Mouse (Mus musculus) v-Abl transformed pro-B cells (cell line): Measurements from ENCODE around the gene Cgref1.

Source experiments
- in situ Hi-C, 2 experiments: fragments of 400-800 bp; cut with MboI; formaldehyde crosslinking; loops; one replicate each; pipeline ENCODE4 v1.15.1; 2025; ENCODE audit not compliant: unreplicated experiment in 2 of 2

Cgref1 gene

DNA sequence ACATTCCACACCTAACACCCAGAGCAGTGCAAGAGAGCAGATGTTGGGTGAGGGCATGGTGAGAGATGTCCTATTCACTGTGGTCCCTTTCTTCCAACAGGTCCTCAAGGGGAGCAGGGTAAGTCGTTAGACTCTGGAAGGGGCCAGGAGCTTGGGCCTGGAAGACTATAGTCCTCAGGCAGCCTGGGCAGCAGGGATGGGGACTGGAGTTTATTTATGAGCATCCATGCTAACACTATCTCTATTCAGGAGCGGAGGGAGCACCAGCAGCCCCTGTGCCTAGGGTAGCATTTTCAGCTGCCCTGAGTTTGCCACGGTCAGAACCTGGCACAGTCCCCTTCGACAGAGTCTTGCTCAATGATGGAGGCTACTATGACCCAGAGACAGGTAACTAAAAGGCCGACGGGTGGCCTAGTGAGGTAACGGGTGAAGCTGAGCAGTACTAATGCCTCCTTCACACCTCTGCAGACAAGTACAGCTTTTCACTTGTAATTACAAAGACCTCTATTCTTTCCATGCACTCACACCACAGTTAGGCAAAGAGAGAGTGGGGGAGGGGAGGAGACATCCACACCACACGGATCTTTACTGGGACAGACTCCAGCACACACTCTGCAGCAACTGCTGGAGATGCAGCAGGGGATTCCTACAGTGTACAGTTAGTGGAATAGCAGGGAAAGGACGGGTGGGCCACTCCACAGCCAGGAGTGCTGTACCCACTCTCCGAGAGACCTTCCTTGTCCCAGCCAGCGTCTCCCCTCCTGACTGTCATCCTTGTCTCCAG, 25.4 kb downstream of the Cgref1 start:
- in situ Hi-C loops: loop anchor here (5.0 to 10.0 kb wide), 3 partner anchors 108 to 235 kb away; partner anchors contain the start of gene Mapre3 (in 1 of the 2)

GRCm38 (mm10) chr5:30918691-30919090, 26.7 kb downstream of the Cgref1 start:
- in situ Hi-C loops: loop anchor here (10.0 kb wide), 2 partner anchors 214 to 234 kb away; no protein-coding TSS in a partner anchor

- in situ Hi-C loops: loop anchor here (10.0 kb wide), 2 partner anchors 213 to 233 kb away; no protein-coding TSS in a partner anchor
Measured at GRCm38 (mm10) chr5:30917891-30918670, 27.3 kb downstream of the Cgref1 start.

GRCm38 (mm10) chr5:30917348-30917747, 28.0 kb downstream of the Cgref1 start:
- in situ Hi-C loops: loop anchor here (10.0 kb wide), 2 partner anchors 213 to 233 kb away; no protein-coding TSS in a partner anchor

- in situ Hi-C loops: loop anchor here (10.0 kb wide), 2 partner anchors 212 to 232 kb away; no protein-coding TSS in a partner anchor
Measured at GRCm38 (mm10) chr5:30916841-30917240, 28.6 kb downstream of the Cgref1 start.

- in situ Hi-C loops: loop anchor here (10.0 kb wide), 2 partner anchors 211 to 231 kb away; no protein-coding TSS in a partner anchor
Measured at GRCm38 (mm10) chr5:30915974-30916433, 29.4 kb downstream of the Cgref1 start.

DNA sequence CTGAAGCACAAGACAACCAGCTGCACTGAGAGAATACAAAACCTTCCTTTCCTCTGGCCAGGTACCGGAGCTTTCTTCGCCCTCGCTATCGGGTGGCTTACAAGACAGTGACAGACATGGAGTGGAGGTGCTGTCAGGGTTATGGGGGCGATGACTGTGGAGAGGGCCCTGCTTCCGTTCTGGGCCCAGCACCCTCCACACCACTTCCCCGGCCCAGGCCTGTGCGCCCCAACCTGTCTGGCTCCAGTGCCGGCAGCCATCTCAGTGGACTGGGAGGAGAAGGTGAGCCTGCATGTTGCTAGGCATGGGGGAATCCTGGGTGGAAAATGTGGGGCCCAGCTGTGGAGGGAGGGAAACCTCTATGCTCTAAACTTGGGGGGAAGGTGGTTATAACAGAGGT, 29.9 kb downstream of the Cgref1 start:
- in situ Hi-C loops: loop anchor here (10.0 kb wide), 2 partner anchors 211 to 231 kb away; no protein-coding TSS in a partner anchor

DNA sequence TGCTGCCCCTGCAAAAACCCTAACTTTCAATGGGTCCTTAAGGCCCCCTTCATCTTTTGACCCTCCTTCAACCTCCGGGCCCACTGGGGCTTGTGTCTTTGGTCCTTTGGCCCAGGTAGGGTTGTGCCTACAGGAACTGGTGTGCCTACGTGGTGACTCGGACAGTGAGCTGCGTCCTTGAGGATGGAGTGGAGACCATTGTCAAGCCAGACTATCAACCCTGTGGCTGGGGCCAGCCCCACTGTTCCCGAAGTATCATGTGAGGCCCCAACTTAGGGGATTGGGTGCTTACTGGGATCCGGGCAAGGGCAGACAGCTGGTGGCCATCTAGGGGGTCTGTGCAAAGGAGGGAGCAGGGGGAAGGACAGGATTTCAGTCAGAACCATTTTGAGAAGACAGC, 30.5 kb downstream of the Cgref1 start:
- in situ Hi-C loops: loop anchor here (10.0 kb wide), 2 partner anchors 210 to 230 kb away; no protein-coding TSS in a partner anchor

DNA sequence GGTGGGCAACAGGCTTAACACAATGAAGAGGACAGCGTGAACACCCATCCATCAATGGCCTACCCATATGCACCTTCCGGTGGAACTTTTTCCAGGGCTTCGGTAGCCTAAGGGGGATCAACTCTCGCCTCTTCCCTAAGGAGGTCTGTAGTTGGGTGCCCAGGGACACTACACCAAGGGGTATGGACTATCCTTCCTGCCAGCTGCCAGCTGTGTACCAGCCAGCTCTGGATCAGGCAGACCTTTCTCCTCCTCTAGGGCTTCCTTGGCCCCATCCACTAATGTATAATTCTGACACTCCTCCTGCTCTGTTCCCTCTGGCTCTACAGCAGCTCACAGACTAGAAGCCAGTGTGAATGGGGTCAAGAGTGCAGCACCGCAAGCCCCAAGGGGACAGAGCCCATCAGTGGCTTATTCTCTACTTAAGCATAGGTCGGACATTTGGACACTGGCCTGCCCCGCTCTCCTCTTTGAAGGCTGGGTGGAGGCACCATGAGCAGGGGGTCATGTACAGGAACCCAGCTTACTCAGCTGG, 31.2 kb downstream of the Cgref1 start:
- in situ Hi-C loops: loop anchor here (10.0 kb wide), 2 partner anchors 209 to 229 kb away; no protein-coding TSS in a partner anchor

DNA sequence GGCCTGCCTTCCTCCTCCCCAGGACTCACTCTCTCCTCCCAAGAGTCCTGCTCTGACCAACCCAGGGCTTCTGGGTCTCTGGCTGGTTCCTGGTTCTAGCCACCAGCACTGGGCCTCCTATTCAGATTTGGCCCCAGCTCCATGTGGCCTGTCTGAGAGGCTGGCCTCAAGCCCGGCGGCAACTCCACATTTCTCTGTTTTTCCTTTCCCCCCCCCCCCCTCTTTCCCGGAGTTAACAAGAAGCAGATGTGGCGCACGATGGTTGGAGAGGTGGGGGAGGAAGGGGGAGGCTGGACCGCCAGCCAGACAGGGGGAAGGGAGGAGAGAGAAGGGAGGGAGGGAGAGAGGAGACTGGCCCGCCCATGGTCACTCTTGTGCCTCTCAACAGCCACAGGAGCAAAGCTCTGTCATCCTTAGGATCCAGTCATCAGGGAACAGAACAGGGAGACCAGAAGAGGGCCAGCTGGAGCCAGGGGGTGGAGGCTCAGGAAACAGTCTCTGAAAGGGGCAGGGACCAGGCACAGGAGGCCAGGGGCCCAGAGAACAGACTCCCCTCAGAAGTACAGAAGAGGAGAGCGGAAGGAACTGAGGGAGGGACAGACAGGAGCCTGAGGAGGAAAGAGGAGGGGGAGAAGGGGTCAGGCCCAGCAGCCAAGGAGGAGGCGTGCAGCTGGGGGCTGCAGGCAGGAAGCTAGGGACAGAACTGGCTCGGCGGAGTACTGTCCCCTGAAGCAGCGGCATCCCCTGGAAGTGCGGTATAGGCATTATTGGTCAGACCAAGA, 32.1 kb downstream of the Cgref1 start, which contains the start of gene Emilin1:
Gene Emilin1 (plus strand): TSS at position 343 of the 782 bp plus-strand sequence.
- in situ Hi-C loops: loop anchor here (10.0 kb wide), 2 partner anchors 208 to 228 kb away; no protein-coding TSS in a partner anchor

DNA sequence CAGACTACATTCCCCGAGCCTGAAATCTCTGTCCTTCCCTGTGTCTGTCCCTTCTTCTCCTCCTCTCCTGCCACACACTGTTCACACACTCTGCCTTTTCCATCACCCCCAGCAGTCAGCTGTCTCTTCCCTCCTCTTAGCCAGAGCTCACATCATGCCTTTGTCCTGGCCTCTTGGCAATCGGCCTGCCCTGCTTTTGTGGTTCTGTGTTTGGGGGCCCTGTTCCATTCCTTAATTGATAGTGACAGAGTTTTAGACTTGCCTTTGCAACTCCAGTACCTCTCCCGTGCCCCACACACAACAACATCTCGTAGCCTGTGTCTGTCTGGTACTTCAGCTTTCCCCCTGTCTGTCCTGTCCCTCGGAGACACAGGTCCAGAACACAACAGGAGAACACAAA, 33.2 kb downstream of the Cgref1 start:
- in situ Hi-C loops: loop anchor here (10.0 kb wide), 2 partner anchors 207 to 227 kb away; no protein-coding TSS in a partner anchor

- in situ Hi-C loops: loop anchor here (10.0 kb wide), 2 partner anchors 206 to 226 kb away; no protein-coding TSS in a partner anchor
Measured at GRCm38 (mm10) chr5:30910481-30910880, 34.9 kb downstream of the Cgref1 start.

DNA sequence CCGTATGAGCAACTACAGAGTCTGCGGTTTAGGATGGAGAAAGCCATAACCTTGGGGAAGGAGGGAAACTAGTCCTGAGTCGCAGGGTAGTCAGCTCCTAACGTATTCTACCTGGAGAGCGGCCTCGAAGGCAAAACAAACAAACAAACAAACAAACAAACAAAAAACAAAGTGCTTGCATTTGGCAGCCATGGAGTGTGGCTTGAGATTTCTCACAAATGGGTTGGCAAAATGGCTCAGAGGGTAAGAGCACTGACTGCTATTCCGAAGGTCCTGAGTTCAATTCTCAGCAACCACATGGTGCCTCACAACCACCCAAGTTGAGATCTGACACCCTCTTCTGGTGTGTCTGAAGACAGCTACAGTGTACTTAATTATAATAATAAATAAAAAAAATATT, 35.5 kb downstream of the Cgref1 start:
- in situ Hi-C loops: loop anchor here (10.0 kb wide), 2 partner anchors 205 to 225 kb away; no protein-coding TSS in a partner anchor

- in situ Hi-C loops: no loop called here
Measured at GRCm38 (mm10) chr5:30909300-30909659, 36.1 kb downstream of the Cgref1 start.

DNA sequence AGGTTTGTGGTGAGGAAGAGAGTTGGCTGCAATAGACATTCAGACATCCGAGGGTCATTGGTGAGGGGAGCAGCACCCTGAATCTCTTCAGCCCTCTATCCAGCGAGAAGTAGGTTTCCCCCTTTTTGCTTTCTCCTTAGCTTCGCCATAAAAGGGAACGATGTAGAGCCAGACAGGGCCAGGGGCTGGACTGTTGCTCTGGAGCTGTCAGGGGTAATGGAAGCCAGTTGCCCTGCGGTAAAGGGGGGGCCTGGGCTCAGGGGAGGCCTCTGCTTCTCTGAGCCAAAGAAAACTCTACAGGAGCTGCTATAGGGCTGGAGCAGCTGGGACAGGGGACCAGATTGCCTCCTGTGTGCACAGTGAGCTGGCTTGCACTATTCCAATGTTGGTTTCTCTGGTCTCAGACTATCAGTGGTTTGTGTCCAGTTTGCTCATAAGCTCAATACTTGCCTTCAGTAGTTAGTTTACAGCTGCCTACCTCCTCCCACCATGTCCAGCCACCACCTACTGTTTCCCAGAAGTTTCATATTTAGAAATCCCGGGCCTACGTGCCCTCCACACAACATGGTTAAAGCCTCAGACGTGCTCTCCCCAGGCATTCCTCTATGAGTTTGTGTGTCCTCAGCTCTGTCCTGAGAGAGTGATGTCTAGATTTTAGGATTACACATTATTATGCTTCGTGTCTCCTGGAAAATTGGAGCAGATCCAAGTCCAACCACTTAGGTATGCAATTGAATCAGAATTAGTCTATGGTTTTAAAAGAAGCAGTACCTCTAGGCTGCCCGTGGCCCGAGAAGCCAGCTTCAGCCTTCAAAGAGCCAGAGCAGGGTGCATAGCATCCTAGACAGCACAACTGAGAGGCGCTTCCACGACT, 36.7 kb downstream of the Cgref1 start:
- in situ Hi-C loops: no loop called here

DNA sequence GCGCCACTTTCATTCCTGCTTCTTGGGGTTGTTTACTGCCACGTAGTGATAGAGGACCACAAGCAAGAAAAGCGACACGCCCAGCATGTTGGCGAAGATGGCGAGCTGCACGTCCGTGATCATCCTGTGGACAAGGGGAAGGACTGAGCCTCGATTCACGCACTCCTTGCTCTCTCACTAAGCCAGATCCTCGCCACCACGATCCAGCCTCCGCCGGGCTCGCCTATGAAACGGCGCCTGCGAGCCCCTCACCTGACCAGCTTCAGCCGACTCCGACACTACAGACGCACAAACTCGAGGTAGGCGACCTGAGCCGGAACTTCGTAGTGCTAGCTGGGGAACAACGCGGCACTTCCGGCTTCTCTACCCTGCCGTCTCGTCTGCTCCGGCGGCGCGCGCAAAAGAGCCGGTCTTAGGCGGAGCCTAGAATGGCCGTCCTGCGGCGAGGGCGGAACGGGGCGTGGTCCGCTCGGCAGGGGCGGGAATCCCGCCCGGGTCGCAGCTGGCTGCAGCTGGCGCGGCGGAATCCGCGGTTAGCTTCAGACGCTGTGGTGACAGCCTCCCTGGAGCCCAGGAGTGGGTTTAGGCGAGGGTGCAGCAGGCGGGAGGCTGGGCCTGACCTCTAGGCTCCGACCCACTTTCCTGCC, 37.9 kb downstream of the Cgref1 start, which contains the start of gene Ost4:
Gene Ost4 (minus strand): TSS at position 376 of the 647 bp plus-strand sequence.
- in situ Hi-C loops: no loop called here

DNA sequence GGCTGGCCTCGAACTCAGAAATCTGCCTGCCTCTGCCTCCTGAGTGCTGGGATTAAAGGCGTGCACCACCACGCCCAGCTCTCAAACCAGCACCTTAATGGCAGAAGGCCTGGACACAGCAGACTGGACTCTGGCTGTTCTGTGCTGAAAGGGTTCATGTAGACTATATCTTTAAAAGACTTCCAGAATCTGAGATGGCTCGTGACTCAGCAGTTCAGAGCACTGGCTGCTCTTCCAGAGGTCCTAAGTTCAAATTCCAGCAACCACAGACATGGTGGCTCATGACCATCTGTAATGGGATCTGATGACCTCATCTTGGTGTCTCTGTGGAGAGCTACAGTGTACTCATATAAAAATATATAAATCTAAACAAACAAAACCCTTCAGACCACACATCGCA, 43.5 kb downstream of the Cgref1 start:
- in situ Hi-C loops: no loop called here

DNA sequence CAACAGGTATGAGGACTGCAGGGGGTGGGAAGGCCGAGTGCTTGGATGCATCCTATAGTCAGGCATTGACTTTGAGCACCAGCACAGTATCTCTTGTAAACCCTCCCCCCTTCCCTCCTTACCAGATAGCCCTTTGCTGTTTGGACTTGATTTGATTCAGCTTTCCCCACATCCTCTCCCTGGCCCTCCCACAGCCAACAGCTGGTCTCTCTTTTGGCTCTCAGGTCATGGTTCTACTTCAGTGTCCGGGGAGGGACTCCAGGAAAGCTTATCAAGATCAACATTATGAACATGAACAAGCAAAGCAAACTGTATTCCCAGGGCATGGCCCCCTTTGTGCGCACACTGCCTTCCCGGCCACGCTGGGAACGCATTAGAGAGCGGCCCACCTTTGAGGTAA, 55.0 kb downstream of the Cgref1 start:
- in situ Hi-C loops: loop anchor here (25.0 kb wide), 1 partner anchor 1972 kb away; the partner anchor contains the start of genes Depdc5 (in 2 of the 2) and Prr14l (in 2 of the 2)
